Mouse (Mus musculus) c-Kit-positive CD71-positive TER-119-negative erythroid progenitor cells, embryonic 14.5 days (primary cell): Measurements from ENCODE around the gene Rhof.

Experiments
- DNase-seq: peaks from one replicate; pipeline ENCODE4 v3.0.0-alpha.2; 2013; ENCODE audit warnings: low read depth

Rhof gene

GRCm38 (mm10) chr5:123134875-123135382 lies 2.4 kb upstream of the Rhof start:
- no peak for DNase-seq

DNA sequence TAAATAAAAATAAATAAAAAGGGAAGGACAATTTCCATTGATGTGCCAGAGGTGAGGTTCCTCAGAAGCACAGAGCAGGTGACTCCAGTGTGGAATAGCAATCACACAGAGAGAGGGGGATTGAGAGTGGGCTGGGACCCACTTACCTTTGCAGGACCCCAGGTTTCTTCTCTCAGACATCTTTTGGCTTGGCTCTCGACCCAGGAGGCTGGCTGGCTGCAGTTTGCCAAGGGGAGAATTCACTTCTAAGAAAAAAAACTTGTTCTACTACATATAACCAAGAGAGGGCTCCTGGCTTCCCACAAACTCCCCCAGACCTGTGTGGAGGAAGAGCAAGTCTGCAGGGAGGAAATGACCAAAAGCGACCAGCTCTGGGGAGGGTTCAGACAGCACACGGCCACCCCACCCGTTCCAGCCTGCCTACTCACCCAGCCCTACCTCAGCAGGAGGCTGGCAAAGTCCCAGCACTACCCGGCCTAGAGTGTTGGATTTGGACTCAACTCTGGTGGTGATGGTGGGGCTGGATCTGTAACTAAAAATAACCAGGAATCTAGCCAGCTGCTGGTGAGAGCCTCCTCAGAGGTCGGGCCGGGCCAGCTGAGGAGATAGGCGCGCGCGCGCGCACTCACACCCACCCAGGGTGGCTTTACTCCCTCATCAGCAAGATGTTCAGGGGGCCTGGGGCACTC lies 1.8 kb upstream of the Rhof start:
- DNase-seq, result no peak

- DNase-seq, result no peak
These were observed 1.3 kb upstream of the Rhof start for GRCm38 (mm10) chr5:123133784-123134143.

DNA sequence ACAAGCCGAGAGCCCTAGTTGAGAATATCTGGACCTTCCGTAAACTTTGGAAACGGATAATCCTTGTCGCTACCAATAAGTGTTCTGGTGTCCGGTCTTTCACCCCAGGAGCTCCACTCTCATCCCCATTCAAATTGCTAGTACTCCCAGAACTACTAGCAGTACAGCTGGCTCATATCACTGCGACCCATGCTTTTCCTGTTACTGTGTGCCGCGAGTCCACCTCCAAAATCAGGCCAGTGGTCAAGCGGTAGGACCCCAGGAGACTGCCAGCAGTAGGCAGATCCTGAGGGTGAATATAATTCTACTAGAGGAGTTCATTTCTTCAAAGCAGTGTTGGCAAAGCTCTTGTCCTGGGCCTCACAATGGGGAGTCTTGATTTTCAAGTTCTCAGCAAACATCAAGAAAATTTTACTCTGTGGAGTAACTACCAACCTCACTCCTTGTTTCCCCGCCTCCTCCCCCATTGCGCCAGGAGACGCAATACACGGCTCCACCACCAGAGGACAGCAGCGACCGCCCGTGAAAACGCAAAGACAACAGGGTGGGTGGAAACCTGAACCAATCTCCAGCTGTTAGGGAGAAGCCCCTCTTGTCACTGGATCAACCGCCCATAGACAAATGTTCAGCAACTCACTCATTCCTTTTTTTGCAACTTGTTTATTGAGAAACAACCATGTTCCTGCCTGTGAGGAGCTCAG lies 741 bp upstream of the Rhof start:
- DNase-seq, result peak; percentile 84

DNA sequence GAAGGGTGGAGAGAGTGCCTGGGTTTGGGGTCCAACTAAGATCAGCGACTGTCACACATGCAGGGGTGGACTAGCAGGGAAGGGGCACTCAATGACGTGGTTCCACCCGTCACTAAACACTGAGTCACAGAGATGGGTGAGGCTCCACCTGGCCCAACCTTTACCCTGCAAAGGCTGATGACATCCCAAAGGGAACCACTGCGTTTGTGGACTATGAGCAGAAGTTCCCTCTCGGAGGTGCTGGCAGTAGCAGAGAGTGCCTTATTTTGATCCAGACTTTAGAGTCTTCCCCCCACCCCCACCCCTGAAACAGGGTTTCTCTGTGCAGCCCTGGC lies 1.7 kb downstream of the Rhof start:
- no peak for DNase-seq

DNA sequence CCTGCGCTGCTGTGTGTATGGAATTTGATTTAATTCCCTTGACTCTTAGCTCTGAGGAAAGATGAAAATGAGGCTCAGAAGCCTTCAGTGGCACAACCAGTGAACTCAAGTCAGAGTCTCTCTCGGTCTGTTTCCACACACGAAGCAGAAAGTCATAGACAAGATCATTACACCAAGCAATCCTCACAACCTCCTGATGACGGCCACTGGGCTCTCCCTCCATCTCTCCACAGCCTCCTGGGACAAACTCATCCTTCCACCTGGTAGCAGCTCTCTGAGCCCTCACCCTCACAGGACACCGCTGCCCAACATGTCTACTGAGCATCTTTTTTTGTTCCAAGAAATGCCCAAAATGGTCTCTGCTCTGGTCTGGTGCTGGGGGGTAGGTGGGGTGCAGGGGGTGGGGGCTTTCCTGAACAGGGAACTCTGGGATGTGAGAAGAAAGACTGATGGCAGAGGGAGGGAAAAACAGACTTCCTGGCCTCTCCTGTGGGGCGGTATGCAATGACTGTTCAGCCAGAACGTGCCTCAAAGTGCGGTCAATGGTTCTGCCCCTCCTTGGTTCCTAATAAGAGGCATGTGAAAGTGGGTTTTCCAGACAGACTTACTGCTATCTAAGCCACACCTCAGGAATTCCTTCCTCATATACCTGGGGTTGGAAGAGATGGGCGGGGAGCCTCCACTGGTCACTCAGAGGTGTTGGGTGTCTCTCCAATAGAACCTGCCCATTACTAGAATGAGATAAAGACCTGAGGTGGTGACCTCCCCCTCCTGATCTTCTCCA lies 2.3 kb downstream of the Rhof start:
- no peak for DNase-seq

- DNase-seq, result no peak
These were observed 3.2 kb downstream of the Rhof start for GRCm38 (mm10) chr5:123129170-123129757.

DNA sequence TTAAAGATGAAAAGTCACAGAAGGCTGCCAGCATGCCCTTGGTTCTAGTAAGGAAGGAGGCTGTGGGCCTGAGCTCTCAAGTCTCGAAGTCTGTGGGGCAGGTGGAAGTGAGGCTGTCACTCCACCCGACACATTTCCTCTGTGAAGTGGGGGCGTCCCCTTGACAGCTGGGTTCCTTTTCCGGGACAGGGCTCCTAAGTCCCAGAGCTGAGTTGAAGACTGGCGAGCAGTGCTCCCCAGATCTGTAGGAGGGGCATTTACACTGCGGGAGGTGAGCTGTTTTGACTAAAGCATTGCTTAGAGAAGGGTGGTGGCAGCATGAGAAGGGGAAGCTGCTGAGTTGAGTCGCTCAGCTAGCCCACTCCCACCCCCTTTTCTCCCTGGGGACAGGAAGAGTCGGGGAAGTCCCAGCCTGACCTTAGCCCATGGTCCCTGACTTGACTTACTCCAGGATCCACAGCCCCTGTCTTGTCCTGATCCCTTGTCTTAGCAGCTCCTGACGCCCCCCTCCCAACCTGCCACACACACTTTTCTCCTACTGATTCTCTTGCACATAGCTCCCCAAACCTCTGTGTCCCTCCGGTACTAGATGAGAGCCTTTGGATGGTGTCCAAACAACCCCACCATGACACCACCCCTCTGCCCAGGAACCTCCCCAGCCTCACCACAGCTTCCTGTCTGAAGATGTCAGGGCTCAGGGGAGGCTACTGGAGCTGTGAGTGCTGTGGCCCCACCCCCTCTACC lies 3.9 kb downstream of the Rhof start:
- DNase-seq, result no peak

GRCm38 (mm10) chr5:123127031-123127430 lies 5.5 kb downstream of the Rhof start:
- no peak for DNase-seq

GRCm38 (mm10) chr5:123125638-123126406 lies 6.7 kb downstream of the Rhof start:
- DNase-seq, result no peak

DNA sequence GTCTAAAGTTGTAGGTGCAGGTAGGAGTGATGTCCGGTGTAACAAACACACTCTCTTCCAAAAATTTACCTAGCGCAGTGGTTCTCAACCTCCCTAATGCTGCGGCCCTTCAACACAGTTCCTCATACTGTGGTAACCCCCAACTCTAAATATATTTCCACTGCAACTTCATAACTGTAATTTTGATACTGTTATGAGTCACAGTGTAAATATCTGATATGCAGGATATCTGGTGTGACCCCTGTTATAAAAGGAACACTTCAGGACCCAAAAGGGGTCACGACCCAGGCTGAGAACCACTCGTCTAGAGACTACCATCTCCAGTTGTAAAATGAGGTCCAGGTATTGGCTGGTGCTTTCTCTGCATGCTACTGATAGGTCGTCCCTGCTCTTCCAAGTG lies 7.4 kb downstream of the Rhof start:
- DNase-seq, result no peak

DNA sequence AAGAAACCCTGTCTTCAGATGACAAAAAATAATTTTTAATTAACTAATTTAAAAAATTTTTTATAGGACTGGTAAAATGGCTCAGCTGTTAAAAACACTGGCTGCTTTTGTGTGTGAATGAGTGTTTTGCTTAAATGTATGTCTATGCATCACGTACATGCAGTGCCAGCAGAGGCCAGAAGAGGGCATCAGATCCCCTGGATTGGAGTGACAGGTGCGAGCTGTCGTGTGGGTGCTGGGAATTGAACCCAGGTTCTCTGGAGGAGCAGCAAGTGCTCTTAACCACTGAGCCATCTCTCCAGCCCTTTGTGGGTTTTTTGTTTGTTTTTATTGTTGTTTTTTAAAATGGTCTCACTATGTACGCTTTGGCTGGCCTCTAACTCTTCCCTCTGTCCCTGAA lies 10.3 kb downstream of the Rhof start:
- no peak for DNase-seq

- DNase-seq, result no peak
These were observed 11.8 kb downstream of the Rhof start for GRCm38 (mm10) chr5:123120624-123121215.

DNA sequence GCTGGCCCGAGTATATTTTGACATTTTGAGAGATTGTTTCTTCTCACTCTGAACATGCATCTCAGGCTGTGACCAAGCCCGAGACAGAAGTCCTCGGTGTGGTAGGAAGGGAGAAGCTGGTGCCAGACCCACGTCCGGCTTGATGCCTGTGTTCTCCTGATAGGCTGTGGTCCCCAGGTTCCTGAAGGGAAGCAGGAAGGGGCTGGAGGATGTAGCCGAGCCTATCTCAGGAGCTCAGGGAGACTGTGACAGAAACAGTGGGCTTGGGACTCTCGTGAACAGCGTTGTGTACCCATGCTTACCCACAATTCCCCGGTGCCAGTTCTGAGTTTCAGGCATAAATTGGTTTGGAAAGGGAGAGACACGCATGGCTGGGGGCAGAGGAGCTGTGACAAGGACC lies 13.7 kb downstream of the Rhof start:
- no peak for DNase-seq

DNA sequence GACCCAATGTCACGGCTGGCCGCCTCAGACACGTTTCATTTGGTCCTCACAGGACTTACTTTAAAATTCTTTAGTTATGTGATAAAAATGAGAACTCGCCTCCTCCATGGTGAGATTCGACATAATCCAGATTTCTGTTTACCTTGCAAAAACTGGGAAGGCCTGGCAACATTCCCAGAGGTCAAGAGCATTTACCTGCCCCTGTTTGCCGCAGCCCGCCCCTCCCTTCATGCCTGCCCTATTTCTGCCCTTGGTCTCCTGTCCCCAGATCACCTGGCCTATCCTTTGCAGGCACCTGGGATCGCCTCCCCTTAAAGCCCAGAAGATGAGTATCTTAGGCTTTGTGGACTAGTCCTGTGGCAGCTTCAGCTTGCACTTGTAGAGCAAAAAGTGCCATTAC lies 14.7 kb downstream of the Rhof start:
- no peak for DNase-seq

DNA sequence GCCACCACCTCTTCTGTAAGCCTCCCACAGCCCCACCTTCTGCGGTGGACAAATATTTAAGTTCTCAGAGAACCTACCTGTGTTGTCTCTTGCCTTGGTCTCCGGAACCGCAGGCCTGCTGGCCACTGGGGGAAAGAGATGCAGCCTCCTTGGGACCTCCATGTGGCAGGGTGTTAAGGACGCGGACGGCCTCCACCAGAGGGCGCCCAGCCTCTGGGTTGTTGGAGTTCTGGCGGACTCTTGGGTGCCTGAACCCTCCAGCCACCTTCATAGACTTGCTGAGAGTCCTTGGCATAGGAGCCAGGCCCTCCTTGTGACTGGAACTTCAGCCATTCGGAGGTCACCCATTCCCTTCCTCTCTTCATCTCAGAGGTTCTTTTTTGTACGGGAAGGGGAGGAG lies 15.2 kb downstream of the Rhof start:
- peak; percentile 63 for DNase-seq

DNA sequence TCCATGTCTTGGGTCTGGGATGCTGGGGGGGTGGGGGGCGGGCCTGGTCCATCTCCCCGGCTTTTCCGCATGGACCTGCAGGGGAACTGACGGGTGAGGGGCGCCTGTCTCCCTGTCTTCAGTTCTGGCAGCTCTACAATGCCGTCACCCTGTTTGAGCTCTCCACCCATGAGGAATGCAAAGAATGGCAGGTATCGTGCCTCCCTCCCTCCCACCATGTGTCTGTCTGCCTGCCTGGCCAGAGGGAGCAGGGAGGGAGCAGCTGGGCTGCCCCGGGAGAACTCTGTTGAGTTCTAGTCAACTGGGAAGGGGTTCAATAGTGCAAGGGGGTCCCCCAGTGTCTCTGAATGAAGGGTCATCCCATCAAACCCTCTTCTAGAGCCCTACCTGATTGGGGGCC lies 16.4 kb downstream of the Rhof start:
- no peak for DNase-seq

DNA sequence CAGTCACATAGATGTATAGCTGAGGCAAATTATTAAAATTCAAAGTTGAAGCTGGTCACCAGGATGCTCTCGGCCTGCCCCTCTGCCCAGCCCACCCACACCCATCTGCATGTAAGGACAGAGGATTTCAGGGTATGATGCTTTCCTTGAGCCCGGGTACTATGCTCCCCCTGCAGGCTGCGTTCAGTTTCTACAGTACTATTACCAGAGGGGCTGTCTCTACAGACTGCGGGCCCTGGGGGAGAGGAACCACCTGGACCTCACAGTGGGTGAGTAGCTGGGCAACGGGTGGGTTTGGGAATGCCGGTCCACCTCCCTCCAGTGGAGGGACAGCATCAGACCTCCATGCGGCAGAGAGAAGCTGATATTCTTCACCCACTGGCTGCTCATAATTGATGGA lies 17.6 kb downstream of the Rhof start:
- DNase-seq, result no peak

DNA sequence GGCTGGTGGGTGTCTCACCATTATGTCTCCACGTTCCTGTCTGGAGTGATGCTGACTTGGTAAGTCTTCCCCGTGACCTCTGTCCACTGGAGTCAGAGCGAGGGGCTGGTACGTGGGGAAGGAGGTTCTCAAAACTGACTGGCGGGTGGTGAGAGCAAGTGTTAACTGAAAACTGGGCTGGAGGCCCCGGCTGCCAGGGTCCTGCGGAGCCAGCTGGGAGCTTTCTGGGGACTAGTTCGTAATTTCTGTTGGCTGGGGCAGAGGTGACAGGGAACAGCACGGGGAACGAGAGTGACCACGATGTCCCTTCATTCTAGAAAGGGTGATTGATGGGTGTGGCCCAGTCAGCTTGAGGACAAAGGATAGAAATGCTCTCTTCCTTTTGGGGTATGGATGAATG lies 18.4 kb downstream of the Rhof start:
- DNase-seq, result no peak

- DNase-seq, result no peak
These were observed 22.2 kb downstream of the Rhof start for GRCm38 (mm10) chr5:123110296-123110721.
